Mouse (Mus musculus) cerebellum, adult 18-20 months (tissue): ENCODE results near the gene Ncam2.

Source experiments
- DNase-seq, 2 experiments: peaks; one replicate each; pipeline ENCODE4 v3.0.0; 2021

Ncam2 gene

GRCm38 (mm10) chr16:81303806-81304205, 103.3 kb downstream of the Ncam2 start:
- no peak for DNase-seq

GRCm38 (mm10) chr16:81309215-81309614, 108.7 kb downstream of the Ncam2 start:
- DNase-seq = no peak

- no peak for DNase-seq
Observed at GRCm38 (mm10) chr16:81319037-81319436, 118.5 kb downstream of the Ncam2 start.

- DNase-seq = peak; percentile 44 to 58
Observed at GRCm38 (mm10) chr16:81330539-81330938, 130.0 kb downstream of the Ncam2 start.

DNA sequence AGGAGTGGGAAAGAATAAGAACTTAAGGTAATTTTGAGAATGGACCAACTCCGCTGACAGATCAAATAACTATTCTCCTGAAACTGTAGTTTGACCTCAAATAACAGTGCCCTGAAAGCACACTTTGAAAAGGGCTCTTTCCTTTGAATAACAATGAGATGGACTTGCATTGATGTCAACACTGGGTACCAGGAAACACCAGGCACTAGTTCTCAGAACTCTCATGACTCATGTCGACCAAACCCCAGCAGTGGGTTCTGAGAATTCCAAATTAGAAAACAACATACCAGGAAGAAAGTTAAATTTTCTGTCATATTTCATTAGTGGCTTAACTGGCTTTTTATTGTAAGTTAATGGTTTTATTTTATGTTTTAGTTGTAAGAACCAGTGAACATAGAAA, 165.4 kb downstream of the Ncam2 start:
- DNase-seq = no peak

- DNase-seq = no peak
Observed at GRCm38 (mm10) chr16:81374234-81374633, 173.7 kb downstream of the Ncam2 start.

- no peak for DNase-seq
Observed at GRCm38 (mm10) chr16:81380434-81380833, 179.9 kb downstream of the Ncam2 start.

DNA sequence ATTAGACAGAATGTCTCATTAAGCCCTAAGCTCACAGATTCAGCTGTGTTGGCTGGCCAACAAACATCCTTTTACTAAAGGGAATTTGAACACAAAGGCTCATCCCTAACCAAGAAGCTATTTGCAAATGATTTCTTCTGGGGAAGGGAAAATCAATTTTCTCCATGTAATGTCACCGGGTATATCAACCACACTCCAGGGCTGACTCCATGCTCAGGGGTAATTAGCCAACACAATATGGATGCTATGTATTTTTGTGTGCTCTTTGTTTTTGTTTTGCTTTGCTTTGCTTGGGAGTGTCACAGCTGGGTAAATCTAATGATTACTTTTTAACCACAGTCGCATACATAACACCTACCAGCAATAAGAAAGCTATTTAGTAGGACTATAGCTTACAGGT, 188.1 kb downstream of the Ncam2 start:
- no peak for DNase-seq

- no peak for DNase-seq
Observed at GRCm38 (mm10) chr16:81434559-81434958, 234.1 kb downstream of the Ncam2 start.

GRCm38 (mm10) chr16:81437091-81437867, 236.8 kb downstream of the Ncam2 start:
- no peak for DNase-seq

DNA sequence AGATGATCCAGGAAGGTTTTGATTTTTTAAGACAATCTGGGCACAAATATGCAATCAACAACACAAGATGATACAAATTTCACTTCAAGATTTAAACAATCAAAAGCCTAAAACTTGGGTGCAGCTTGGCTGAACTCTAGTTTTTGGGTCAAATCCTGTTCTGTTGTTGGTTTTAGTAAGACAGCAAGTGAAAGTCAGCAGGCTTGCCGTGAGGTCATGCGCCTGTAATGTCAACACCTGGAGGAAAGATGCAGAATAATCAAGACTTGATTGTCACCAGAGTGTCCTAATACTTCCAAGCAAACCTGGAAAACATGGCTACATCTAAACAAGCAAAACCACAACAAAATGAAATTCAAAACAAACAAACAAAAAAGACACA, 237.4 kb downstream of the Ncam2 start:
- DNase-seq = no peak

DNA sequence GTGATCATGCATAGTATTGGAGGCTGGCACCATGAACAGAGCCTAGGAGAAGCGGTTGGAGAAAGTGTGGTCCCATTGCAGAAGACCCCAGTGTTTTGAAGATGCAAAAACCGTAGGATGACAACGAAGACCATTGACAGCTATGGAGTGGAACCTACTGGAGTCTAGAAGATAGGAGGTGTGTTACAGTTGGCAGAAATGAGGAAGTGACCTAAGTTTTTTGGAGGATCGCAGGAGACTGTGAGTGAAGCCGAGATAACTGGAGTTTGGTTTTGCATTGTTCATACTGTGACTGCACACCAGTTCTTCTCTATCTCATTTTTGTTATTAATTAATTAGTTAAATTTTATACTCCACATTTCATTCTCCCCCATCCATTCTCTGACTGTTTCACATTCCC, 250.4 kb downstream of the Ncam2 start:
- no peak for DNase-seq

DNA sequence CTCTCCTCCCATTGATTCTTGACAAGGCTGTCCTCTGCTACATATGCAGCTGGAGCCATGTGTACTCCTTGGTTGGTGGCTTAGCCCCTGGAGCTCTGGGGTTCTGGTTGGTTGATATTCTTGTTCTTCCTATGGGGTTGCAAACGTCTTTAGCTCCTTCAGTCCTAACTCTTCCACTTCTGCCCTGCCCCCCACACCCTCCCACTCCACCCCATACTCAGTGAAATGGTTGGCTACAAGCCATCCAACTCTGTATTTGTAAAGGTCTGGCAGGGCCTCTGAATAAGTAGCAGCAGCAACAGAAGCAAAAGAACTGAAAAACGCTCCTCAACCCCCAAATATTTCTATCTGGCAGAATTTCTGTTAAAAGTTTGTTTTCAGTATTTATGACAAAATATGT, 252.5 kb downstream of the Ncam2 start:
- no peak for DNase-seq

DNA sequence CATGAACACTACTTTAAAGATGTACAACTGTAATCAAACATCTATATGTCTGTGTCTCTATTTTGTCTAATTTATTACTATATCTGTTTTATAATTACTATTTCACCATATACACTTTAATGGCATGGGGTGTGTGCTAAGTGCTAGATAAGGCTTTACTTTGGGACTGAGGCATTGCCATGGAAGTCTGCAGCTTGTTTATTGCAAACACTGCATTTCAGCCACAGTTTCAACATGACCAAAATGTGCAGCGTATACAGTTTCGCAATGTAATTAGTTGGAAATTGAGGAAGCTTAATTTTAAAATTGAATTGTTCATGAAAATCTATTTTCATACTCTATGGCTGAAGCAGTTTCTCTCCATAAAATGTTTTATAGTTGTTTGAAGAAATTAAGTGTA, 254.0 kb downstream of the Ncam2 start:
- no peak for DNase-seq

GRCm38 (mm10) chr16:81462731-81463130, 262.2 kb downstream of the Ncam2 start:
- peak; percentile 7 to 11 for DNase-seq

DNA sequence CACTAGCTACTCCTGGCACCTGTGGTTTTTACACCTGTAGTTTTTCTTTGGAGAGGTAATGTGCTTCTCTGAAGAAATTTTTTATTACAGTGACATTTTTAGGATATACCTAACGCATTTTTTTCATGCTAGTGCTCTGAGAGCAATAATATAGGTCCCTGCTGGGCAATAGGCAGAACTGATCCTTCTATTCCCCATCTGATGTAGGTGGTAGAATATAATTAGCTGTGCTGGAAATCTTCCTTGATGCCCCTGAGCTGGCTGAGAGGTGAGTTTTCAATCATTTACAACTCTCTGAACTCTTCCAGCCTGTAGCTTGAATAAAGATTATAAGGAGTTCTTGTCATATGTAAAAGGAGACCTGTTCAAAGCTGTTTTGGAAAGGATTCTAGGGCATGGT, 272.4 kb downstream of the Ncam2 start:
- DNase-seq = no peak

- DNase-seq = no peak
Observed at GRCm38 (mm10) chr16:81481058-81481457, 280.6 kb downstream of the Ncam2 start.

DNA sequence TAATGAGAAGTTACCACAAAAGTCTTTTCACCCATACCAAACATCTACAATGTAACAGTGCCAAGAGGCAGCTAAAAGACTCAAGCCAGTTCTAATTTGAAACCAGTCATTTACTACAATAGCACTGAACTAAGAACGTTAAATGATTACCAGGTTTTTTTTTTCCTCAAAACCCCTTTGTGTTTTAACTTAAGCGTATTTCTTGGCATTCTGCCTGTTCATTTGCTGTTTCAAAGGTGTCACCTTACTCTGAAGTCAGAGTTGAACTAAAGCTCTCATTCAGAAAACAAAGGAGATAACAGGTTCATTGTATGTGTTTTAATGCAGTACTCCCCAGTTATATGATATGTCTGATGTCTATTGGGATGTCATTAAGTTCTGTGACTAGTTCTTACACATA, 295.6 kb downstream of the Ncam2 start:
- no peak for DNase-seq

GRCm38 (mm10) chr16:81502578-81502977, 302.1 kb downstream of the Ncam2 start:
- no peak for DNase-seq

DNA sequence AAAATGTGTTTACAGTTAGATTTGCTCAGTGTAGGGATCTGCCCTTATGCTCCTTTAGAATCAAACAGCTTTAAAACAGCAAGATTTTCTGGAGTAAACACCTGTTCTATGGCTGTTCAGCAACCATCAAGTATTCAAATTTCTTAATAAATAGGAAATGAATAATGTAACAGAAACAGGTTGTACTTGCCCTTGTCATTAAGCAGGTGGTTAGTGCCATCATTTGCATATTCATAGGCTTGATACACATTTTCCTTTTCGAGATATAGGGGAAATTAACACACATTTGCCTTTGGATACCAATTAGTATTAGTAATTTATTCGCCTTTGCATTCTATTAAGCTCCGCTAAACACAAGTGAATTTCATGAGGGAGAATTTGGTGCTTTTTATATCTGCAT, 335.7 kb downstream of the Ncam2 start:
- DNase-seq = no peak

DNA sequence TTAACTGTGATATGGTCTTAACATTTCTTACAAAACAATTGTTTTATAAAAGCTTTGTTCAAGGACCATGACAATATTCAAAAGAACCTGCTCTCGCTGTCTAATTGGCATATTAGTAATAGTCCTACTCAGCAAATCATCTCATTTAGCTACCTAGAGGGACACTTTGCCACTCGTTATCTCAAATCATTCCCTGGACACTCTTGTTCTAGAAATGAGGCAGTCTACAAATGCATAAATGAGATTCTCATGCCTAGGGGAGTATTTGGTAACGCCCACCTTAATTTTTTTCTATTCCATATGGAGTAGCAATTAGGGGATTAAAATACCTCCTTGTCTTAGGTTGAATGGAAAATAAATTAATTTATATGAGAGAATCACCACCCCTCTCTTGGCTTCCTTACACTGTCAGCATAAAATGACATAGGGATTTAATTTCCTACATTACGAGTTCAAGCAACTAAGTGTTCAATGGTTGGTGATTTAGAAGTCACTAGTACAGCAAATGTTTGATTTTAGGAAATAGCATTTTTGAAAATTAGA, 387.1 kb downstream of the Ncam2 start:
- no peak for DNase-seq

GRCm38 (mm10) chr16:81623276-81623675, 422.8 kb downstream of the Ncam2 start:
- DNase-seq = no peak

- DNase-seq = no peak
Observed at GRCm38 (mm10) chr16:81623776-81624175, 423.3 kb downstream of the Ncam2 start.

GRCm38 (mm10) chr16:81650286-81650685, 449.8 kb downstream of the Ncam2 start:
- no peak for DNase-seq

- peak in 1 of 2 experiments; percentile 3 for DNase-seq
Observed at GRCm38 (mm10) chr16:81651550-81651949, 451.1 kb downstream of the Ncam2 start.
